Mouse (Mus musculus) liver, embryonic 15.5 days (tissue): ENCODE measurements around the gene Stk19. TPM values are rescaled to one million over a fixed set of nuclear protein-coding genes. Genes with fewer than 3 reads are reported as not detected.

Experiments
- ATAC-seq: fragments of 200-750 bp; cut with Nextera tagmentation; 2 replicates; pipeline ENCODE4 v1.8.0; 2017; ENCODE audit warnings: moderate number of reproducible peaks, mild to moderate bottlenecking, moderate library complexity; ENCODE audit not compliant: insufficient read depth
- H3K27ac ChIP-seq: fragments of 300-500 bp; sonication (generic); replicated peaks from 2 replicates; pipeline ENCODE4 v1.5.1; 2015; ENCODE audit warnings: mild to moderate bottlenecking, inconsistent platforms
- H3K27me3 ChIP-seq: fragments of 300-500 bp; sonication (generic); 2 replicates; pipeline ENCODE4 v1.6.1; 2015; ENCODE audit warnings: mild to moderate bottlenecking, inconsistent platforms
- H3K36me3 ChIP-seq: fragments of 300-500 bp; sonication (generic); replicated peaks from 2 replicates; pipeline ENCODE4 v1.6.1; 2015; ENCODE audit warnings: moderate library complexity, mild to moderate bottlenecking, inconsistent platforms
- H3K4me1 ChIP-seq: fragments of 300-500 bp; sonication (generic); replicated peaks from 2 replicates; pipeline ENCODE4 v1.6.1; 2015; ENCODE audit warnings: inconsistent platforms
- H3K4me2 ChIP-seq: fragments of 300-500 bp; sonication (generic); 2 replicates; pipeline ENCODE4 v1.6.1; 2015; ENCODE audit warnings: moderate library complexity, mild to moderate bottlenecking, inconsistent platforms
- H3K4me3 ChIP-seq: fragments of 300-500 bp; sonication (generic); replicated peaks from 2 replicates; pipeline ENCODE4 v1.5.1; 2015; ENCODE audit warnings: mild to moderate bottlenecking, inconsistent platforms
- H3K9ac ChIP-seq: fragments of 300-500 bp; sonication (generic); 2 replicates; pipeline ENCODE4 v1.6.1; 2015; ENCODE audit warnings: moderate library complexity, mild to moderate bottlenecking, inconsistent platforms
- H3K9me3 ChIP-seq: fragments of 300-500 bp; sonication (generic); replicated peaks from 2 replicates; pipeline ENCODE4 v1.6.1; 2016; ENCODE audit warnings: inconsistent platforms
- WGBS: fragments of 180-500 bp; shearing (Covaris S2); methylation state at CpG from one replicate; pipeline ENCODE4 v1.1.7; 2015; ENCODE audit warnings: mixed read lengths; ENCODE audit not compliant: insufficient replicate concordance; 5-methylcytosine and 5-hydroxymethylcytosine counted together
- polyA plus RNA-seq: library from polyadenylated mRNA; unstranded; fragments of >200 nt; fragmentation: Nextera tagmentation; extraction: Ambion mirVana; gene quantifications from 2 replicates; pipeline ENCODE4 v1.2.1, GENCODE M21; 2015

Gene Stk19
- polyA plus RNA-seq, 1 experiment from 2014 or later = 12.0 TPM

DNA sequence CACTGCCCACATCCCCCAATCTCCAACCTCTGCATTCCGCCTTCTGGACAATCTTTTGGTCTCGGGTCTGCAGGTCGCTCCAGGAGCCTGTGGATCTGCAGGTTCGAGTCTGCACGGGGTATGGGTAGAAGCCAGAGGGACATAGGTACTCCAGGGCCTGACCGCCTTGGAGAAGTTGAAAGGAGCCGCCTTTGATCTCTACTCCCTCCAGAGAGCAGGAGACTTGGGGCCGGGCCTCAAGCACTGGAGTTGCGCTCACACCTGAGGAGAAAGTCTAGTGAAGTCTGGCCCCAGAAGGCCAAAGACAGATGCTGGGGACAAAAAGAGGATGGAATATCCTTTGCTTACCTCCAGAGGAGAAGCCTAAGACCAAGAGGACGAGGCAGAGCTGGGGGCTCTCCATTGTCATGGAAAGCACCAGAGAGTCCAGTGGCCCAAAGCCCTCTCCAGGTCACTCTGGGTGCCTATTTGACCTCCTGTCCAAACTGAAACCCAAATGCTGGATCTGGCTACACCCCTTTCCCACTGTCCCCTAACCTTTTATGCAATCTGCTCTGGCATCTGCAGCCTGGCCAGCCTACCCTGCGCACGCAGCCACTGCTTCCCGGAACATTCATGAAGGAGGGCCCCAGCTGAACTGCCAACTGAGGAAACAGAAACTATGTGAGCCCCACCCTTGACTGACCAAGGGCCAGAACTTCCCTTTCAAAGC, 25.1 kb upstream of the Stk19 start:
- peaks cover 13% of the 10 kb centered on the region for H3K36me3 ChIP-seq
- peak overlapping the region; percentile 71 for H3K27ac ChIP-seq
- peak; percentile 79 for ATAC-seq
- H3K4me2 ChIP-seq = peak overlapping the region; percentile 46
- no peaks in the 10 kb centered on the region for H3K9me3 ChIP-seq
- H3K9ac ChIP-seq = no peak overlapping the region
- peaks cover 30% of the 10 kb centered on the region for H3K4me1 ChIP-seq
- WGBS = 47% methylated on average over 13 of the region's 13 CpGs
- peak overlapping the region; percentile 44 for H3K4me3 ChIP-seq
- H3K27me3 ChIP-seq = no peaks in the 10 kb centered on the region

DNA sequence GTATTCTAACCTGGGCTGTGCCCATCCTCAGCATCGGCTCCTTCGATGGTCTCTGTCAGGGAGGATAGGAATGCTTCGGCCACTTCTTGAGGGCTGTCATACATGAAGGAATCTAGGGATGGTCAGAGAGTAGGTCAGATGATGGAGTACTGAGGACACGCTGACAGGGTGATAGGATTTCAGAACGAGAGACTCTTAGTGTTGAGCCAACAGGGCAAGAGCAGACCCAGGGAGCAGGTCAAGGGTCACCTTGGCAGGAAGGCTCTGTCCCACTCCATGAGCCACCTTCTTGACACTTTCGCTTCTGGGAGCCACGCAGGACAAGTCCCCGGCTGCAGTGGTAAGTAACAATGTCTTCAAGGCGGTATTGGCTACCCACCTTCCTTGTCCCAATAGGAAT, 23.8 kb upstream of the Stk19 start:
- H3K4me3 ChIP-seq = peak overlapping the region; percentile 44
- peak overlapping the region; percentile 46 for H3K4me2 ChIP-seq
- no peak overlapping the region for H3K9ac ChIP-seq
- peaks cover 30% of the 10 kb centered on the region for H3K4me1 ChIP-seq
- no peak for ATAC-seq
- H3K9me3 ChIP-seq = no peaks in the 10 kb centered on the region
- 65% methylated on average over 9 of the region's 9 CpGs for WGBS
- no peak overlapping the region for H3K27ac ChIP-seq
- H3K27me3 ChIP-seq = no peaks in the 10 kb centered on the region
- H3K36me3 ChIP-seq = peaks cover 26% of the 10 kb centered on the region

DNA sequence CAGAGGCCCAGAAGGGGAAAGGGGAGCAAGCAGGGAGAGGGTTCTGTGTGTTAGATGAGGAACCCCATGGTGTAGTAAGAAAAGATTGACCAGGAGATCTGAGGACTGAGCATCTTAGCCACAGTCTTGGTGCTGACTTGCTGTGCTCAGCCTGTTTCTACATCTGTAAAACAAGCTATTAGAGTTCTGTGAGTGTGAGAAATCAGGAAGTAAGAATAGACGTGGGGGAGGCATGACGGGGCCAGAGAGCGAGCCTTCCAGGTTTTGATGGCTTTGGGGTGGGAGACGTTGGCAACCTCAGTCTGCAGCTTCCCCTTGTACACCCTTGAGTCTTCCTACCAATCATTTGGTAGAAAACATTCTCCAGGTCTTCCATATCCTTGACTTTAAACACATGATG, 21.9 kb upstream of the Stk19 start:
- H3K4me2 ChIP-seq = no peak overlapping the region
- H3K9ac ChIP-seq = no peak overlapping the region
- H3K27ac ChIP-seq = no peak overlapping the region
- H3K4me1 ChIP-seq = peaks cover 39% of the 10 kb centered on the region
- H3K36me3 ChIP-seq = peaks cover 43% of the 10 kb centered on the region
- WGBS = 25% methylated on average over 4 of the region's 4 CpGs
- no peak overlapping the region for H3K4me3 ChIP-seq
- no peaks in the 10 kb centered on the region for H3K9me3 ChIP-seq
- no peaks in the 10 kb centered on the region for H3K27me3 ChIP-seq
- no peak for ATAC-seq

DNA sequence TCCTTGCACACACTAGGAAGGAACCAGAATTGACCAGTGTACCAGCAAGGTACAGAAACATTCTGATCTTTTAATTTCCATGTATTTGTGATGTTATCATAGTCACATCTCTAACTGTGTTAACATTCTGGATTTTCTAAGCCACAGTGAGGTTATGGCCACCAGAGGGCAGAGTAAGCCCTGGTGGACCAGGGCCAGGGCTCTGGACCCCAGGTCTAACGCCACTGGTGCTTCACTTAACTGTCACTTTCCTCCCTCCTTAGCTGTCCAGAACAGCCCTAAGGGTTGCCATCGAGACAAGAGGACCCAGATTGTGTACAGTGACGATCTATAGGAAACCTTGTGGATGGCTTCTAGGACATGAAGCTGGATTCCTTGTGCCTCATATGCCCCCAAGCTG, 19.1 kb upstream of the Stk19 start:
- Histone ChIP-seq H3K9me3 (no peaks in the 10 kb centered on the region), H3K4me1 (peaks cover 60% of the 10 kb centered on the region), H3K36me3 (peaks cover 59% of the 10 kb centered on the region), H3K4me2 (no peak overlapping the region), H3K27ac (no peak overlapping the region), H3K4me3 (no peak overlapping the region), H3K27me3 (no peaks in the 10 kb centered on the region), H3K9ac (no peak overlapping the region)
- no peak for ATAC-seq
- WGBS = 35% methylated on average over 3 of the region's 3 CpGs

DNA sequence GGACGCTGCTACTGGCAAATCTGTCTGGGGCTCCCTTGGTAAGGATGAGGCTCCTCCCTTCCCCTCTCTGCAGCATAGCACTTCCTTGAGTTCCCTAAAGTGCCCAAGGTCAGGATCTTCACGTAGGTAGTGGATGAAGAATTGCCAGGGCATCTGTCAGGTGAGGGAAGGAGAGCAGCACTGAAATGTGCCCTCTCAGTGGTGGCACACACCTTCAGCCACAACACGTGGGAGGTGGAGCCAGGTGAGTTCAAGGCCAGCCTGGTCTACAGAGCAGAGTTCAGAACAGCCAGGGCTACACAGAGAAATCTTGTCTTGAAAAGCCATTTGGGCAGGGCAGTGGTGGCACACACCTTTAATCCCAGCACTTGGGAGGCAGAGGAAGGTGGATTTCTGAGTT, 18.0 kb upstream of the Stk19 start:
- H3K36me3 ChIP-seq = peaks cover 59% of the 10 kb centered on the region
- no peak overlapping the region for H3K27ac ChIP-seq
- ATAC-seq = no peak

DNA sequence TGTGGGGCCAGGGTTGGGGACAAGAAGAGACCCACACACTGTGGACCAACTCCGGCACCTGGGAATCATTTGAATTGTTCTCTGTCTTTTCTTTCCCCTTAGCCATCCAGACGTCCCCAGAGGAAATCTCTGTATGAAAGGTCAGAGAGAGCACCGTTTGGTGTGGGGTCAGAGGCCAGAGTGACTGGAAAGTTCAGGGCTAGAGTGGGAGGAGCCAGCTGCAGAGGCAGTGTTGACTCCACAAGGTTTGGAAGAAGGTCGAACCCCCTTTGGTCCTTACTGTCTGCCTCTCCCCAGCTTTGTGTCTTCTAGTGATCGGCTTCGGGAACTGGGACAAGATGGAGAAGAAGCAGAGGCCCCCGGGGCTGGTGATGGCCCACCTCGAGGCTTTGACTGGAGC, 16.8 kb upstream of the Stk19 start:
- Histone ChIP-seq H3K27me3 (no peaks in the 10 kb centered on the region), H3K4me1 (peaks cover 64% of the 10 kb centered on the region), H3K4me3 (no peak overlapping the region), H3K9ac (no peak overlapping the region), H3K27ac (no peak overlapping the region), H3K4me2 (no peak overlapping the region), H3K36me3 (peaks cover 59% of the 10 kb centered on the region), H3K9me3 (no peaks in the 10 kb centered on the region)
- no peak for ATAC-seq
- 61% methylated on average over 8 of the region's 8 CpGs for WGBS

More for the DNA sequence above, 18.0 kb upstream of the Stk19 start:
- Histone ChIP-seq H3K9me3 (no peaks in the 10 kb centered on the region), H3K4me2 (no peak overlapping the region), H3K9ac (no peak overlapping the region), H3K27me3 (no peaks in the 10 kb centered on the region), H3K4me3 (no peak overlapping the region), H3K4me1 (peaks cover 64% of the 10 kb centered on the region)
- WGBS = 65% methylated on average over 3 of the region's 3 CpGs

DNA sequence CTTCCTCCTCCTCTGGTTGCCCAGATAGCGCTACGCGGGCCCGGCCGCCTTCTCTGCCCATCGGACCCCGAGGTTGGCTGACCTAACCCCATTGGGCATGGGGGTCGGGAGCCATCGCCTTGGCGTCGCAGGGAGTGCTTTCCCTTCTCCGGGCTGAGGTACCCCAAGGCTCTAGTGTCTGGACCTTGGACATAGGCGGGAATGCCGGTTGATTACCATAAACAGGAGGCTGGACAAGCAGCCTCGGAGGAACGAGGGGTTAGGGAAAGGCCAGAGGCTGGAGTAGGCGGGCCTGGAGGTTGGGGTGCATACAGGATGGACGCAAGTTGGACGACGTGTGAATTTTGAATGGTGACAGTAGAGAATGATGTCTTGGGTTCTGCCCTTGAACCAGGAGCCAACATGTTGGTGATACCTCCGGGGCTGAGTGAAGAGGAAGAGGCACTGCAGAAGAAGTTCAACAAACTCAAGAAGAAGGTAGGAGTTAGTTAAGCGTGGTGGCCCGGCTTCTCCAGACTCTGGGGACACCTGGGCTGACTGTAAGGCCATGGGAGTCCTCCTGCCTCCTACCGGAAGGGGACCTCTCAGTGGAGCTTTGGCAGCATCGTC, 13.9 kb upstream of the Stk19 start:
- Histone ChIP-seq H3K4me3 (peak overlapping the region; percentile 86), H3K9ac (peak overlapping the region; percentile 83), H3K9me3 (no peaks in the 10 kb centered on the region), H3K27ac (peak overlapping the region; percentile 78), H3K36me3 (peaks cover 60% of the 10 kb centered on the region), H3K27me3 (no peaks in the 10 kb centered on the region), H3K4me1 (peaks cover 52% of the 10 kb centered on the region), H3K4me2 (peak overlapping the region; percentile 99)
- ATAC-seq = peak; percentile 30
- 2% methylated on average over 25 of the region's 25 CpGs for WGBS

DNA sequence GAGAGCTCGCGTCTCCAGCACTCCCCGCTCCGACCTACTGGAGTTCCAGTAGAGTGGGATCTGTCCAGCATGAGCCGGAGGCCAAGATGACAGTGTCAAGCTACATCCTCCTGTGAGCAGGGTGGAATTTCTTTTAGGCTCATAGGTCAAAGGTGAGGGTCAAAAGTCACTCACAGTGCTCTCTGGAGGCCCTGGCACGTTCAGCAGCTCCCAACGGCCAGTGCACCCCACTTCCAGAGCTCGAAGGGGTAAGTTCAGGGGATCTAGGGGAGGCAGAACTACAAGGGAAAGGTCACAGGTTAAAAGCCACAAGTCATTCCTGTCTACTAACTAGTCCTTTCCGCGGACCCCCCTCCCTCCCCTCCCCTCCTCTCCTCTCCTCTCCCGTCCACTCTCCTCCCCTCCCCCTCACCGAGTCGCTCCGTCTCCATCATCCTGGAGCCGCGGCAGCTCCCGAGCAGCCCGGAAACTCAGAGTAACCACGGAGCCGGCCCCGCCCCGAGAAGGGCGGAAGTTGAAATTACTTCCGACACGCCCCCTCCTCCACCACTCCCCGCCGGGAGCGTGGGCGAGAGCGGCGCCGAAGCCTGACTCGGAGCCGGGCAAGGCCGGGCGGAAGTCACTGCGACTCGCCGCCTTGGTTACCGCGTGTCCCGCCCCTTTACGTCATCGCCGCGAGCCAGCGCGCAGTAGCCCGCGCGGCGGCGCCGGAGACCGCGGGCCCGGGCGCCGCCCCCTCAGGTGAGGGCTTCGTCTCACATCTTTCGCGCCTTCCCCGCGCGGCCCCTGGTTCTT, 13.2 kb upstream of the Stk19 start, which contains the start of the genes Skiv2l and Nelfe:
Gene Skiv2l, minus strand, starts transcription at position 489 of the 795 bp plus-strand sequence.
Gene Nelfe, plus strand, starts transcription at position 670 of the 795 bp plus-strand sequence.
- Histone ChIP-seq H3K27me3 (no peaks in the 10 kb centered on the region), H3K36me3 (peaks cover 62% of the 10 kb centered on the region), H3K4me3 (peak within 1 kb of the TSS; percentile 86), H3K27ac (peak within 1 kb of the TSS; percentile 78), H3K4me2 (peak within 1 kb of the TSS; percentile 99), H3K4me1 (peaks cover 48% of the 10 kb centered on the region), H3K9ac (peak within 1 kb of the TSS; percentile 83), H3K9me3 (no peaks in the 10 kb centered on the region)
- ATAC-seq = peak; percentile 92
- 2% methylated on average over 62 of the region's 65 CpGs for WGBS

DNA sequence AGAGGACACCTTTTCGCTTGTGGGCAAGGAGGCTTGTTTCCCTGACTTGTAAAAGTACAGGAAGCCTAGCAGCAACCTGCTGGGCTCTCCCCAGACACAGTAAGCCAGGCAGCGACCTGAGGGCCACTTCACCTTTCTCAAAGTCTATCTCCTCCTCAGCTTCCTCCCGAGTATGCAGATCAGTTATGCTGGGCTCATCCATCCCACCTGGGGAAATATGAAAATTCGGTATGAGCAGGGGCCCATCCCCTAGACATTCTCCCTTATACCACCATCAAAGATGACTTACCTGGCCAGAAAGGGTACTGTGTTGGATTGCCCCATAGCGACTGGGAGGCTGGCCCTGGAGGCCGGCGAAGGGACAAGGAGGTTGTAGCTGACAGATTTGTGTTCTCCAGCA, 10.9 kb upstream of the Stk19 start:
- H3K4me2 ChIP-seq = no peak overlapping the region
- no peaks in the 10 kb centered on the region for H3K9me3 ChIP-seq
- H3K4me1 ChIP-seq = peaks cover 35% of the 10 kb centered on the region
- 78% methylated on average over 7 of the region's 7 CpGs for WGBS
- H3K27me3 ChIP-seq = no peaks in the 10 kb centered on the region
- H3K9ac ChIP-seq = no peak overlapping the region
- no peak overlapping the region for H3K27ac ChIP-seq
- no peak overlapping the region for H3K4me3 ChIP-seq
- no peak for ATAC-seq
- H3K36me3 ChIP-seq = peaks cover 64% of the 10 kb centered on the region

DNA sequence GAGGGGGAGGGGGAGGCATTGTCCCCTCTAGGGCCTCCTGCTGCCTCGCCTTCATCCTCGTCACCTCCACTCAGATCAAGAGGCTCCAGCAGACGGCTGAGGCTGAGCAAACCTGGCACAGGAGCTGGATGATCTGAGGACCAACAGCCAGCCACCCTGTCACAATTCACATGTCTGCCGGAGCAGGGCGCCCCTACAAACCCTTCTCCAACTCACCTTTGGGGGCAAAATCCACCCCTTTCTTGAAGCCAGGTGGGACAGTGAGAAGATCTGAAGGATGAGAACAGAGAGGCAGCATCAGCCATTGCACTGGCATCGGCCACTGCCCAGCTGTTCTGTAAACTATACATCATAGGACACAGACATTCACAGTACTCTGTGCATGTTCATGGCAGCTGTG, 10.4 kb upstream of the Stk19 start:
- H3K27ac ChIP-seq = no peak overlapping the region
- 71% methylated on average over 6 of the region's 6 CpGs for WGBS
- no peak overlapping the region for H3K4me3 ChIP-seq
- no peak for ATAC-seq
- peaks cover 30% of the 10 kb centered on the region for H3K4me1 ChIP-seq
- no peaks in the 10 kb centered on the region for H3K27me3 ChIP-seq
- H3K9ac ChIP-seq = no peak overlapping the region
- no peak overlapping the region for H3K4me2 ChIP-seq
- peaks cover 64% of the 10 kb centered on the region for H3K36me3 ChIP-seq
- H3K9me3 ChIP-seq = no peaks in the 10 kb centered on the region

DNA sequence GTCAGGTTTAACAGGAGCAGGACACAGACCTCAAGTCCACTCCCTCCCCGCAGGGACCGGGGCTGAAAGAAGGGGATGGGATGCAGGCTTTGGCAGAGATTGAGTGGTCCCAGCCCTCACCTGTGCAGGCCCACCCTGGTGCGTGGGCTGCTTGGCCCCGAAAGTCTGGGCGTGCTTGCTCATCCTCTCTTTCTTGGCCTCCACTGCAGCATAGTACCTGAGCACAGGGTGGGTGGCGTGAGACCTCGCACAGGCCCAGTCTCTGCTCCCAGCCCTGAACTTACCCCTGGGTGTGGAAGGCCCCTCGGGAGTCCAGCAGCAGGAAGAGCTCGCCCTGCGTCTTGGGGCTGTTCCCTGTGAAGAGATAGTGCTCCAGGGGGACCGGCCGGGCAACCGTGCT, 8.1 kb upstream of the Stk19 start:
- Histone ChIP-seq H3K9me3 (no peaks in the 10 kb centered on the region), H3K36me3 (peaks cover 83% of the 10 kb centered on the region), H3K4me2 (no peak overlapping the region), H3K4me1 (peaks cover 32% of the 10 kb centered on the region), H3K27me3 (no peaks in the 10 kb centered on the region), H3K27ac (no peak overlapping the region), H3K4me3 (no peak overlapping the region), H3K9ac (no peak overlapping the region)
- ATAC-seq = no peak
- WGBS = 85% methylated on average over 13 of the region's 13 CpGs
